Mouse (Mus musculus): ENCODE data around the gene Ifna4.

Ifna4 gene

DNA sequence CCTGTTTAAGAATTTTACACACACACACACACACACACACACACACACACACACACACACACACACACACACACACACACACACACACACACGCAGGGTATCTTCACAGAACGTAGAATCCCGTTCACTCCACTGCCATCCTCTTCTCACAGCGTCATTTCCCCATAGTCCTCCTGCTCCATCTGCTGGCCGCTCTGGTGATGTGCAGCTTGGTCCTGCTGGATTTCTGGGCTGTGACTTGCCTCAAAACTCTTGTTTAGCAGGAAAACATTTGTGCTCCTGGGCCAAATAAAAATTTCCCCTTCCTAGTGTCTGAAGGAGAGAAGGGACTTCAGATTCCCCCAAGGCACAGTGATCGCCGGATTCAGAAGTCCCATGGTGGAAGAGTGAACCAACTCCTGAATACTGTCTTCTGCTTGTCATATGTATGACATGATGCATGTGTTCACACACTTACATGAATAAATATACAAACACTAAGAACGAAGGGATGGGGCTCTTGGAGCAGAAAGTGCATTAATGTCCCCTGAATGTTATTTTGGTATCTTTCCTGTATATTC, 25.8 kb downstream of the Ifna4 start:
- DNase-seq = peak; percentile 81 to 85

DNA sequence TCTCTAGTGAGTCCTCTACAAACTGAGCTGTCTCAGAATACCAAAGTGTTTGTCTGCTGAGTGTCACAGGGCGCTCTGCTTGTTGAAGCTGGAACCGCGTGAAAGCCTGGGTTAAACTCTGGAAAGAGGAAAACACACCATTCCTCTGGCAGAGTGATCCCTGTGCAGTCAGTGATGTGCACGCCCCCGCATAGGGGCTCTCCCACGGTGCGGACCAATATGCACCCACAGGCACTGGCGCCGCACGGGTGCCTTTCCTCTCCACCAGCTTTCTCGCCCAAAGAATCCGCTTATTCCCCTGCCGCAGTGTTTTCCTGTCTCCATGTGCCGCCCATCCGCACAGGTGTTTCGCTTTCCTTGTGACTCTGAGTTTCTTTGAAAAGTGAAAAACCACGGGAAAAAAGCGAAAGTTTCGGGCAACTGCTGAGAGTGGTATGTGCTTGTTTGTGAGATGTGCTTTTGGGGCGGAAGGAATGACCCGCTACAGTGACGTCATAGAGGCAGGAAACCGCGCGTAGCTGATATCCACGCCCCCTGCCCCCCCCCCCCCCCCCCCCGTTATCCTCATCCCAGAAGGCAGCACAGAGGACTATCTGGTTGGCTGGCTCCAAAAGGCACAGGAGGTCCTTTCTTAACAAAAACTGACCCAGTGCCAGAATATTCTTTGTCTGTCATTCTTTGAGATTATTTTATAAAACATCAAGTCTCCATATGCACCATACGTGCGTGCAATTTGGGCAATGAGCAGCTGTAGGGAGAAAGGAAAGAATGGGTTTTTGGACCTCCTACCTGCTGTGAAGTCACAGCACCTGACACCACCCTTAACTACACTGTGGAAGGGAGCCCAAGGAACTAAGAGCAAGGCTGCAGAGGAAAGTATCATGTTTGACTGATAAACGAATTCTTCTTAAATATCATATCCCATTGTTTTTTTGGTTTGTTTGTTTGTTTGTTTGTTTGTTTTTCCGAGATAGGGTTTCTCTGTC, 26.6 kb downstream of the Ifna4 start:
- DNase-seq = peak; percentile 11 to 22

DNA sequence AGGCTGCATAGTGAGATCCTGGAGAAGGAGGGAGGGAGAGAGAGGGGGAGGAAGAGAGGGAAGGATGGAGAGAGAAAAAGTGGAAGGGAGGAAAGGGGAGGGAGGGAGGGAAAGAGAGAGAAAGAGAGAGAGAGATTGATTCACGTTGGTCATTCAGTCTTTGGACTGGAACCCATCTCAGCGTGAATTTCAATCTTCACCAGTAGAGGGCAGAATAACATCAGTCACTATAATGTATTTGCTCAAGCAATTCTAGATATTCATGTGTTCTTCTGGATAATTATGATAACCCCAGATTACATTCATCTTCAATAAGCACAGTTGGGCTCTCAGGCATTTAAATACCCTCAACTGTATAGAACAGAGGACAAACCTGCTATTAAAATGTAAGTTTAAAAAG, 31.0 kb downstream of the Ifna4 start:
- DNase-seq = peak; percentile 58 to 65

DNA sequence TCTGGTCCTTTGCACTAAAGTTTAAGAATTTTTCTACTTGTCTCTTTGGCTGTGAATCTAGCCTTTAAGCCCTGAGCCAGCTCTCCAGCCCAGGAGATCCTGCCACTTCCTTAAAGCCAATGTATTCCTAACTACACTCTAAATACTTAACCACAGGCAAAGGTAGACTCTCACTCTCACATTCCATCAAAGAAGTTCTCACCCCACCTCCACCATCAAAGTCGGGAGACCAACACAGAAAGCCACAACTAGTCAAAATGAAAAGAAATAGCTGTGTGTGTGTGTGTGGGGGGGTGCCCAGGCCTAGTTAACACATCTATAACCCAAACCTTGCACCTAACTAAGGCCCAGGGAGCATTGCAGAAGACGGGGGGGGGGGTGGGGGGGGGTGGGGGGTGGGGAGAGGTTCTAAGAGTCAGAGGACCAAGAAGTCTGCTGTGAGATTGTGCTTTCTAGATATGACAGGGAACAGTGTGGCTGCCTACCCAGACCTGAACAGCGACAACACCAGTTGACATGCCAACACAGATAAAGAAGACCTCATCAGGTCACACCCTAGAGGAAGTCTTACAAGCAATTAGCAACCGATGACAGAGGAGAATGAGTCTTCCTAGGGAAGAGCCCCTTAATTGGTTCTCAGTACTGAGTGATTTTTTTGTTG, 33.9 kb downstream of the Ifna4 start:
- DNase-seq = no peak

DNA sequence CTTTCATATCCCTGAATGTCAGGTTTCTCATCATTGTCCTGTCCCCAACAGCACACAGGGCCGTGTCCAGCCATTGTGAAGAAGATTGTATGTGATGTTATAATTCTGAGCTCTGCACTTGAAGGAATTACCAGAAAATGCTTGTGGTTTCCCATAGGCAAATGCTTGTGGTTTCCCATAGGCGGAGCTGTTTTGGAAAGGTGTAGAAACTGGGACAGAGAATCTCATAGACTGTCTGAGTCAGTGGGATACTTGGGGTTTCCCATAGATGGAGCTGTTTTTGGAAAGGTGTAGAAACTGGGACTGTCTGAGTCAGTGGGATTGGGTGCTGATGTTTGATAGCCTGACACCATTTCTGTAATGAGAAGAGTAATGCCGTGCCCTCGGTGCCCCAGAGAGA, 34.9 kb downstream of the Ifna4 start:
- no peak for DNase-seq

DNA sequence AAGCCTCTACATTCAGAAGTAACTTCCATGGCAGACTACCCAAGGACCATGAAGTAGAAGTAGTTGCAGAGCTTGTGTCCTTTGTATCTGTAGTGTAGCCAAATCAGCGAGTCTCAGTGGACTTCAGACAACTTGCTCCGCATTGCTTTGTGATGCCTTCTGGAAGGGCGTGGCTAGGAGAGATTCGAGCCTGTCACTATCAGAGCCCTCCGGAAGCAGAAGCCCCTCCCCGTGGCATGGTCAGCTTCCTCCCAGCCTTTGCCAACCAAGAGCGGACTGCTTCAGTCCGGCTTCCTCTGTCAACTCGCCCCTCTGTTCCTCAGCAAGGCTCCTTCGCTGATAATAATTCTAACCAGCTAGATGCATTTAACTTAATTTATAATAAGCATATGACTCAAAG, 36.6 kb downstream of the Ifna4 start:
- no peak for DNase-seq

DNA sequence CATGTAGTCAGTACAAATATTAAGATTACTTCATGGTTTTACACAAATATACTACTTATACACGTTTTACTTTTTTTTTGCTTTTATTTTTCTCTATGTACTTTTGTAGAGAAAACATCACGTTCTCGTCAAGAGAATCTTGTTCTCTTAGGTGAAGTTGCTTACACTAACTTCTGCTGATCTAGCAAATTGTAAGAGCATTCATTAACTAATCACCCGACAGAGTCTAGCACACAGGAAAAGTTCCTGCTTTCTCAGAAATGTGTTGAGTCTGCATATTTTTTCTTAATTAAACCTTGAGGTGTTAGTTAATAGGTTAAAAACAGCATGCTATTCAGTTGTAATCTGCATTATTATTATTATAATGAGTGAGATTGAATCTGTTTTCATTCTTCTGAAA, 37.1 kb downstream of the Ifna4 start:
- no peak for DNase-seq

DNA sequence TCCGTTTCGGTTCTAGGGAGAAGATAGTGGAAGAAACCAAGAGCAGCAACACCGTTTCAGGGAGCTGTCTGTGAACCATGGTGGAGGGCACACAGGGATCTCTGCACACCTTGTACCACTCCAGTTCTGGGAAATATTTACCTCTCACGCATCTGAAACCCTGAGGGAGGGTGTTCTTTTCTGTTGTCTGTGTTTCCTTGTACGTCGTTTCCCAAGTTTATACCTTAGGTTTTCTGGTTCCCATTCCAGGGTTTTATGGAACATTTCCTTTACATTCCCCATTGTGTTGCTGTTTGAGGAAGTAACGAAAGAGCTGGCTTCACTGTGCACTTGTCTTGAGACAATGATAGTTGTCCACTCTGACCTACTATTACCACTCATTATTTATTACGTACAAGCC, 38.4 kb downstream of the Ifna4 start, which contains the start of gene Ifne:
TSS of gene Ifne (minus strand) at position 101 of the 400 bp plus-strand sequence.
- no peak for DNase-seq

DNA sequence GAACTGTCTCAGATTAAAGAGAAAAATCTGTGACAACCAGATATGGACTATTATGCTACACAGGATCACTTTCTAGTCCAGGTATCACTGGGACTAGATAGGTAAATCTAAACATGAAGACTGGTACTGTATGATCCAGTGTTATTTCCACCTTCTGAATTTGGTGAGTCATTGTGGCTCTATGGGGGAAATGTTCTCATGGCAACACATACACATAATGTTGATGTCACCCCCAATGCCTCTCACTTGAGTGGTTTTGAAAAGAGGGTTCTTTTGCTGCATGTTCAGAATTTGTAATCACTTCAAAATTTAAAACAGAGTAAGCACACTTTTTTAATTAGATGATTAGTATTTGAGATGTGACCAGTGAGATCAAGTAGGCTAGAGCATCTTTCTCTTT, 46.6 kb downstream of the Ifna4 start:
- DNase-seq = no peak

Data from cerebellum, postnatal 14 days (tissue).